Mouse (Mus musculus) liver, adult 2 months (tissue): ENCODE data around the gene Meioc. TPM values are rescaled to one million over a fixed set of nuclear protein-coding genes. Genes with fewer than 3 reads are reported as not detected.

Experiments
- DNase-seq: peaks from one replicate; pipeline ENCODE4 v3.0.0-alpha.2; 2011; ENCODE audit warnings: low read depth, low spot score; ENCODE audit errors: extremely low read depth
- H3K27ac ChIP-seq: fragments of 200-500 bp; replicated peaks from 2 replicates; pipeline ENCODE4 v1.5.1; 2012; ENCODE audit warnings: low read depth, mild to moderate bottlenecking, control low read depth, inconsistent platforms, low read length; ENCODE audit not compliant: insufficient read depth
- H3K27me3 ChIP-seq: fragments of 200-500 bp; 2 replicates; pipeline ENCODE4 v1.6.1; 2012; ENCODE audit warnings: mild to moderate bottlenecking, moderate library complexity, low read length, inconsistent platforms; ENCODE audit not compliant: control insufficient read depth, insufficient read depth
- H3K36me3 ChIP-seq: fragments of 200-500 bp; 2 replicates; pipeline ENCODE4 v1.6.1; 2012; ENCODE audit warnings: low read length, inconsistent platforms; ENCODE audit not compliant: control insufficient read depth, insufficient read depth
- H3K4me1 ChIP-seq: fragments of 200-500 bp; 2 replicates; pipeline ENCODE4 v1.6.1; 2011; ENCODE audit warnings: low read length; ENCODE audit not compliant: control insufficient read depth, insufficient read depth
- H3K4me3 ChIP-seq: fragments of 200-500 bp; 2 replicates; pipeline ENCODE4 v1.5.1; 2011; ENCODE audit warnings: low read depth, mild to moderate bottlenecking, control low read depth, low read length, moderate library complexity; ENCODE audit not compliant: insufficient read depth
- H3K79me2 ChIP-seq: fragments of 200-500 bp; 2 replicates; pipeline ENCODE4 v1.6.1; 2012; ENCODE audit warnings: inconsistent platforms, mild to moderate bottlenecking, low read length, moderate library complexity; ENCODE audit not compliant: control insufficient read depth, insufficient read depth
- H3K9ac ChIP-seq: fragments of 200-500 bp; 2 replicates; pipeline ENCODE4 v1.6.1; 2012; ENCODE audit warnings: low read depth, mild to moderate bottlenecking, control low read depth, inconsistent platforms, low read length
- CTCF ChIP-seq: fragments of 200-500 bp; IDR thresholded peaks from 2 replicates; pipeline ENCODE4 v1.5.1; 2011; ENCODE audit warnings: low read depth, low read length, control low read depth
- POLR2A ChIP-seq: fragments of 200-500 bp; IDR thresholded peaks from 2 replicates; pipeline ENCODE4 v1.6.1; 2011; ENCODE audit warnings: low read length, control low read depth; ENCODE audit not compliant: insufficient read depth; ENCODE audit errors: extremely low read depth
- WGBS: fragments of 180-500 bp; shearing (Covaris S2); methylation state at CpG from one replicate; pipeline ENCODE4 v1.1.7; 2018; 5-methylcytosine and 5-hydroxymethylcytosine counted together
- polyA plus RNA-seq: library from polyadenylated mRNA; depleted of rRNA; stranded (reverse); fragments of >200 nt; gene quantifications from 2 replicates; pipeline ENCODE4 v1.2.3, GENCODE M21; 2012
- total RNA-seq: library from RNA; depleted of rRNA; stranded (reverse); fragments of >200 nt; gene quantifications from 2 replicates; pipeline ENCODE4 v1.2.3, GENCODE M21; 2014

Gene Meioc
- total and polyA plus RNA-seq, 2 experiments = not detected

GRCm38 (mm10) chr11:102656326-102656926, 7.1 kb upstream of the Meioc start:
- WGBS = 19% methylated on average over 4 of the region's 4 CpGs
- H3K4me1 ChIP-seq = no peaks in the 10 kb centered on the region
- no peak overlapping the region for H3K4me3 ChIP-seq
- no peaks in the 10 kb centered on the region for H3K27me3 ChIP-seq
- no peaks in the 10 kb centered on the region for H3K79me2 ChIP-seq
- no peak overlapping the region for H3K27ac ChIP-seq
- no peak for DNase-seq
- no peak overlapping the region for H3K9ac ChIP-seq
- H3K36me3 ChIP-seq = no peaks in the 10 kb centered on the region
- TF ChIP-seq POLR2A (no peak), CTCF (no peak)

- Histone ChIP-seq H3K9ac (no peak overlapping the region), H3K27me3 (no peaks in the 10 kb centered on the region), H3K4me3 (no peak overlapping the region), H3K27ac (no peak overlapping the region), H3K4me1 (no peaks in the 10 kb centered on the region), H3K36me3 (no peaks in the 10 kb centered on the region), H3K79me2 (no peaks in the 10 kb centered on the region)
- DNase-seq = no peak
- TF ChIP-seq CTCF (no peak), POLR2A (no peak)
- 63% methylated on average over 6 of the region's 6 CpGs for WGBS
Measured at GRCm38 (mm10) chr11:102656931-102657330, 6.6 kb upstream of the Meioc start.

GRCm38 (mm10) chr11:102665151-102665550, 1.6 kb downstream of the Meioc start:
- Histone ChIP-seq H3K27me3 (peaks cover 14% of the 10 kb centered on the region), H3K27ac (no peak overlapping the region), H3K4me3 (no peak overlapping the region), H3K36me3 (no peaks in the 10 kb centered on the region), H3K9ac (no peak overlapping the region), H3K4me1 (no peaks in the 10 kb centered on the region), H3K79me2 (no peaks in the 10 kb centered on the region)
- no peak for DNase-seq
- TF ChIP-seq POLR2A (no peak), CTCF (no peak)
- 48% methylated on average over 33 of the region's 33 CpGs for WGBS

- Histone ChIP-seq H3K4me3 (no peak overlapping the region), H3K27me3 (peaks cover 14% of the 10 kb centered on the region), H3K9ac (no peak overlapping the region), H3K4me1 (no peaks in the 10 kb centered on the region), H3K79me2 (no peaks in the 10 kb centered on the region), H3K27ac (no peak overlapping the region), H3K36me3 (no peaks in the 10 kb centered on the region)
- DNase-seq = no peak
- WGBS = 44% methylated on average over 79 of the region's 84 CpGs
- TF ChIP-seq POLR2A (no peak), CTCF (no peak)
Measured at GRCm38 (mm10) chr11:102665637-102666435, 2.3 kb downstream of the Meioc start.

- Histone ChIP-seq H3K79me2 (no peaks in the 10 kb centered on the region), H3K4me1 (no peaks in the 10 kb centered on the region), H3K4me3 (no peak overlapping the region), H3K36me3 (peaks cover 16% of the 10 kb centered on the region), H3K27ac (no peak overlapping the region), H3K9ac (no peak overlapping the region), H3K27me3 (no peaks in the 10 kb centered on the region)
- peak; percentile 28 for DNase-seq
- 73% methylated on average over 6 of the region's 6 CpGs for WGBS
- TF ChIP-seq CTCF = peak; percentile 51; the same call in 1 of the 2 replicates
- no peak for TF ChIP-seq POLR2A
Measured at GRCm38 (mm10) chr11:102690162-102690561, 26.6 kb downstream of the Meioc start.

- Histone ChIP-seq H3K4me1 (0 out of 2 replicates have a peak, but pooled peaks cover 3% of the 10 kb centered on the region), H3K9ac (no peak overlapping the region), H3K36me3 (peaks cover 6% of the 10 kb centered on the region), H3K79me2 (no peaks in the 10 kb centered on the region; the same call in 1 of the 2 replicates), H3K27ac (no peak overlapping the region), H3K27me3 (no peaks in the 10 kb centered on the region), H3K4me3 (no peak overlapping the region)
- no peak for DNase-seq
- 92% methylated on average over 7 of the region's 7 CpGs for WGBS
- TF ChIP-seq CTCF (no peak), POLR2A (no peak)
Measured at GRCm38 (mm10) chr11:102695289-102695688, 31.8 kb downstream of the Meioc start.
